Mouse (Mus musculus): ENCODE results near the gene Brms1. TPM values are rescaled to one million over a fixed set of nuclear protein-coding genes. Genes with fewer than 3 reads are reported as not detected.

The Brms1 gene
- polyA plus RNA-seq, 1 experiment from 2014 or later, result 22.6 TPM

DNA sequence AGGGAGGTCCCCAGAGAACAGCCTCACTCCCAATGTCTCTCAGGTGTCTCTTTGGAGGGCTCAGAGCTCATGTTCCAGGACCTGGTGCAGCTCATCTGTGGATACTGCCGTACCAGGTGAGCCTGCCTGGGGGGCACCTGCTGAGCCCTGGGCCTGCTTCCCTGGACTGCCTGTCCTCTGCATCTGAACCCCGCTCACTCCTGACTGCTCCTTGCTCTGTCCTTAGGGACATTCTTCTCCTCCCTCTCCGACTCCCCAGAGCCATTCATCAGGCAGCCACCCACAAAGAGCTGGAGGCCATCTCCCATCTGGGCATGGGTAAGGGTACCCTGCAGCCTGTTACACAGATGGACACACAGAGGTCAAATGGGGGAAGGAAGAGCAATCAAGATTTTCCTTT is 10.4 kb downstream of the Brms1 start:
- no peak overlapping the region for H3K4me3 ChIP-seq (ENCODE audit: low read depth, low read length)
- no peak for DNase-seq
- no peaks in the 10 kb centered on the region for H3K9me3 ChIP-seq (ENCODE audit: low read length)
- H3K27me3 ChIP-seq (ENCODE audit: insufficient read depth, low read length), result peaks cover 30% of the 10 kb centered on the region
- TF ChIP-seq EP300 (IDR thresholded peaks at IDR 0.05; ENCODE audit: low read depth) (no peak), CTCF (IDR thresholded peaks at IDR 0.05; ENCODE audit: low read depth) (no peak)
- H3K4me2 ChIP-seq (ENCODE audit: low read depth, low read length), result no peak overlapping the region
- H3K27ac ChIP-seq (ENCODE audit: low read depth), result no peak overlapping the region
- ATAC-seq, result no peak
- H3K36me3 ChIP-seq (replicated peaks; ENCODE audit: insufficient read depth, low read length), result peaks cover 23% of the 10 kb centered on the region
- H3K9ac ChIP-seq (replicated peaks), result no peak overlapping the region
- 64% methylated on average over 3 of the region's 3 CpGs for WGBS (ENCODE audit: insufficient replicate concordance)
- H3K4me1 ChIP-seq (ENCODE audit: insufficient read depth), result peaks cover 3% of the 10 kb centered on the region; the same call in 1 of the 2 replicates

GRCm38 (mm10) chr19:5052166-5052822 is 11.1 kb downstream of the Brms1 start:
- no peaks in the 10 kb centered on the region for H3K9me3 ChIP-seq (ENCODE audit: low read length)
- ATAC-seq (no peak), DNase-seq (peak; percentile 15)
- peaks cover 3% of the 10 kb centered on the region; the same call in 1 of the 2 replicates for H3K4me1 ChIP-seq (ENCODE audit: insufficient read depth)
- H3K9ac ChIP-seq (replicated peaks), result no peak overlapping the region
- H3K36me3 ChIP-seq (replicated peaks; ENCODE audit: insufficient read depth, low read length), result peaks cover 15% of the 10 kb centered on the region
- H3K4me3 ChIP-seq (ENCODE audit: low read depth, low read length), result no peak overlapping the region
- no peak overlapping the region for H3K4me2 ChIP-seq (ENCODE audit: low read depth, low read length)
- 39% methylated on average over 25 of the region's 25 CpGs for WGBS (ENCODE audit: insufficient replicate concordance)
- no peak for TF ChIP-seq CTCF (IDR thresholded peaks at IDR 0.05; ENCODE audit: low read depth)
- no peak for TF ChIP-seq EP300 (IDR thresholded peaks at IDR 0.05; ENCODE audit: low read depth)
- H3K27ac ChIP-seq (ENCODE audit: low read depth), result no peak overlapping the region
- peaks cover 30% of the 10 kb centered on the region for H3K27me3 ChIP-seq (ENCODE audit: insufficient read depth, low read length)

GRCm38 (mm10) chr19:5052853-5053252 is 11.7 kb downstream of the Brms1 start:
- no peak overlapping the region for H3K4me3 ChIP-seq (ENCODE audit: low read depth, low read length)
- WGBS (ENCODE audit: insufficient replicate concordance), result 63% methylated on average over 17 of the region's 17 CpGs
- H3K27me3 ChIP-seq (ENCODE audit: insufficient read depth, low read length), result peaks cover 30% of the 10 kb centered on the region
- no peak for DNase-seq
- no peak for TF ChIP-seq EP300 (IDR thresholded peaks at IDR 0.05; ENCODE audit: low read depth)
- TF ChIP-seq CTCF (IDR thresholded peaks at IDR 0.05; ENCODE audit: low read depth), result no peak
- H3K4me2 ChIP-seq (ENCODE audit: low read depth, low read length), result no peak overlapping the region
- H3K9me3 ChIP-seq (ENCODE audit: low read length), result no peaks in the 10 kb centered on the region
- H3K9ac ChIP-seq (replicated peaks), result no peak overlapping the region
- peaks cover 10% of the 10 kb centered on the region for H3K36me3 ChIP-seq (replicated peaks; ENCODE audit: insufficient read depth, low read length)
- H3K27ac ChIP-seq (ENCODE audit: low read depth), result no peak overlapping the region
- peaks cover 3% of the 10 kb centered on the region; the same call in 1 of the 2 replicates for H3K4me1 ChIP-seq (ENCODE audit: insufficient read depth)
- ATAC-seq, result no peak

DNA sequence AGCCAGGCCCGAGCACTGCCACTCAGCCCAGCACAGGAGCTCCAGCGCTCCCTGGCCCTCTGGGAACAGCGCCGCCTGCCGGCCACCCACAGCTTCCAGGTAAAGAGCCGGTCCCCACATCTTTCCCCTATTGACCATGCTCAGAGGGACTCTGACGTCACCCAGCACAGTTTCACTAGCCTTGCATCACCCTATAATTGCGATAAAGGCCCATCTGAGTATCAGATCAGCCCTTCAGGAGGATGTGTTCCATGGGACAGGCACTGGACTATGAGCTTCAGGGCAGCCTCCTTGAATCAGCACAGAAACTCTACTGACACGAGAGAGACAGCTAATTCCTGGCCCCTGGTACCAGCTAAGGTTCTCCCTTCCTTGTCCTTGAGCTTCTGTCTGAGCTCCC is 12.8 kb downstream of the Brms1 start:
- 30% methylated on average over 9 of the region's 9 CpGs for WGBS (ENCODE audit: insufficient replicate concordance)

GRCm38 (mm10) chr19:5056251-5056650 is 15.1 kb downstream of the Brms1 start:
- no peaks in the 10 kb centered on the region for H3K9me3 ChIP-seq (ENCODE audit: low read length)
- 18% methylated on average over 6 of the region's 6 CpGs for WGBS (ENCODE audit: insufficient replicate concordance)
- no peak overlapping the region for H3K4me3 ChIP-seq (ENCODE audit: low read depth, low read length)
- H3K36me3 ChIP-seq (replicated peaks; ENCODE audit: insufficient read depth, low read length), result no peaks in the 10 kb centered on the region
- TF ChIP-seq CTCF (IDR thresholded peaks at IDR 0.05; ENCODE audit: low read depth) (peak; percentile 71), EP300 (IDR thresholded peaks at IDR 0.05; ENCODE audit: low read depth) (no peak)
- H3K27ac ChIP-seq (ENCODE audit: low read depth), result no peak overlapping the region
- DNase-seq (no peak), ATAC-seq (no peak)
- H3K27me3 ChIP-seq (ENCODE audit: insufficient read depth, low read length), result peaks cover 27% of the 10 kb centered on the region
- peaks cover 6% of the 10 kb centered on the region; the same call in 1 of the 2 replicates for H3K4me1 ChIP-seq (ENCODE audit: insufficient read depth)
- H3K9ac ChIP-seq (replicated peaks), result no peak overlapping the region
- no peak overlapping the region for H3K4me2 ChIP-seq (ENCODE audit: low read depth, low read length)

More for the DNA sequence above, 12.8 kb downstream of the Brms1 start:
- Histone ChIP-seq H3K36me3 (replicated peaks; ENCODE audit: insufficient read depth, low read length) (peaks cover 5% of the 10 kb centered on the region; the same call in 1 of the 2 replicates), H3K4me2 (ENCODE audit: low read depth, low read length) (no peak overlapping the region), H3K27me3 (ENCODE audit: insufficient read depth, low read length) (peaks cover 32% of the 10 kb centered on the region), H3K9me3 (ENCODE audit: low read length) (no peaks in the 10 kb centered on the region), H3K4me1 (ENCODE audit: insufficient read depth) (peaks cover 3% of the 10 kb centered on the region; the same call in 1 of the 2 replicates), H3K9ac (replicated peaks) (no peak overlapping the region), H3K4me3 (ENCODE audit: low read depth, low read length) (no peak overlapping the region), H3K27ac (ENCODE audit: low read depth) (no peak overlapping the region)
- ATAC-seq, result peak; percentile 77
- DNase-seq, result peak; percentile 84
- TF ChIP-seq CTCF (IDR thresholded peaks at IDR 0.05; ENCODE audit: low read depth), result peak; percentile 87
- no peak for TF ChIP-seq EP300 (IDR thresholded peaks at IDR 0.05; ENCODE audit: low read depth)

- no peak overlapping the region for H3K27ac ChIP-seq (ENCODE audit: low read depth)
- peaks cover 6% of the 10 kb centered on the region; the same call in 1 of the 2 replicates for H3K4me1 ChIP-seq (ENCODE audit: insufficient read depth)
- no peaks in the 10 kb centered on the region for H3K9me3 ChIP-seq (ENCODE audit: low read length)
- H3K27me3 ChIP-seq (ENCODE audit: insufficient read depth, low read length), result peaks cover 14% of the 10 kb centered on the region
- TF ChIP-seq CTCF (IDR thresholded peaks at IDR 0.05; ENCODE audit: low read depth), result no peak
- TF ChIP-seq EP300 (IDR thresholded peaks at IDR 0.05; ENCODE audit: low read depth), result no peak
- no peak for ATAC-seq
- WGBS (ENCODE audit: insufficient replicate concordance), result 36% methylated on average over 16 of the region's 16 CpGs
- H3K36me3 ChIP-seq (replicated peaks; ENCODE audit: insufficient read depth, low read length), result no peaks in the 10 kb centered on the region
- no peak overlapping the region for H3K4me3 ChIP-seq (ENCODE audit: low read depth, low read length)
- no peak overlapping the region for H3K4me2 ChIP-seq (ENCODE audit: low read depth, low read length)
- no peak for DNase-seq
- H3K9ac ChIP-seq (replicated peaks), result no peak overlapping the region
Measured at GRCm38 (mm10) chr19:5057876-5058775, 17.0 kb downstream of the Brms1 start.
